Mouse (Mus musculus): Measurements from ENCODE around the gene Fadd.

The Fadd gene

GRCm38 (mm10) chr7:144582284-144582980 is at the start of gene Fadd:
TSS of gene Fadd (minus strand) at chr7:144582463.
- DNase-seq (ENCODE audit: low spot score) = peak; percentile 96

- no peak for DNase-seq (ENCODE audit: low spot score)
Measured at GRCm38 (mm10) chr7:144630622-144631021, 48.4 kb upstream of the Fadd start.

- no peak for DNase-seq (ENCODE audit: low spot score)
Measured at GRCm38 (mm10) chr7:144628334-144628915, 46.2 kb upstream of the Fadd start.

GRCm38 (mm10) chr7:144627606-144628333 is 45.5 kb upstream of the Fadd start:
- no peak for DNase-seq (ENCODE audit: low spot score)

- no peak for DNase-seq (ENCODE audit: low spot score)
Measured at GRCm38 (mm10) chr7:144626042-144626441, 43.8 kb upstream of the Fadd start.

GRCm38 (mm10) chr7:144620721-144621681 is 38.7 kb upstream of the Fadd start:
- no peak for DNase-seq (ENCODE audit: low spot score)

- peak; percentile 37 for DNase-seq (ENCODE audit: low spot score)
Measured at GRCm38 (mm10) chr7:144620315-144620714, 38.1 kb upstream of the Fadd start.

GRCm38 (mm10) chr7:144615343-144615742 is 33.1 kb upstream of the Fadd start:
- peak; percentile 86 for DNase-seq (ENCODE audit: low spot score)

- no peak for DNase-seq (ENCODE audit: low spot score)
Measured at GRCm38 (mm10) chr7:144612829-144613228, 30.6 kb upstream of the Fadd start.

GRCm38 (mm10) chr7:144612351-144612750 is 30.1 kb upstream of the Fadd start:
- DNase-seq (ENCODE audit: low spot score) = no peak

- DNase-seq (ENCODE audit: low spot score) = no peak
Measured at GRCm38 (mm10) chr7:144611595-144611994, 29.3 kb upstream of the Fadd start.

- peak; percentile 82 for DNase-seq (ENCODE audit: low spot score)
Measured at GRCm38 (mm10) chr7:144609568-144609967, 27.3 kb upstream of the Fadd start.

GRCm38 (mm10) chr7:144607862-144608261 is 25.6 kb upstream of the Fadd start:
- no peak for DNase-seq (ENCODE audit: low spot score)

GRCm38 (mm10) chr7:144604735-144605134 is 22.5 kb upstream of the Fadd start:
- DNase-seq (ENCODE audit: low spot score) = no peak

- peak; percentile 54 for DNase-seq (ENCODE audit: low spot score)
Measured at GRCm38 (mm10) chr7:144604291-144604690, 22.0 kb upstream of the Fadd start.

- no peak for DNase-seq (ENCODE audit: low spot score)
Measured at GRCm38 (mm10) chr7:144600333-144600900, 18.2 kb upstream of the Fadd start.

GRCm38 (mm10) chr7:144589508-144589907 is 7.2 kb upstream of the Fadd start:
- DNase-seq (ENCODE audit: low spot score) = no peak

GRCm38 (mm10) chr7:144587291-144587690 is 5.0 kb upstream of the Fadd start:
- DNase-seq (ENCODE audit: low spot score) = peak; percentile 55

GRCm38 (mm10) chr7:144585648-144586047 is 3.4 kb upstream of the Fadd start:
- peak; percentile 58 for DNase-seq (ENCODE audit: low spot score)

- DNase-seq (ENCODE audit: low spot score) = peak; percentile 38
Measured at GRCm38 (mm10) chr7:144583619-144584018, 1.4 kb upstream of the Fadd start.

- DNase-seq (ENCODE audit: low spot score) = peak; percentile 90
Measured at GRCm38 (mm10) chr7:144581559-144582283, 542 bp downstream of the Fadd start.
